Mouse (Mus musculus): ENCODE data around the gene Ankrd33b. TPM values are rescaled to one million over a fixed set of nuclear protein-coding genes. Genes with fewer than 3 reads are reported as not detected.

Ankrd33b gene
- total and polyA plus RNA-seq, 2 experiments from 2014 or later = 0.99 to 1.1 TPM

DNA sequence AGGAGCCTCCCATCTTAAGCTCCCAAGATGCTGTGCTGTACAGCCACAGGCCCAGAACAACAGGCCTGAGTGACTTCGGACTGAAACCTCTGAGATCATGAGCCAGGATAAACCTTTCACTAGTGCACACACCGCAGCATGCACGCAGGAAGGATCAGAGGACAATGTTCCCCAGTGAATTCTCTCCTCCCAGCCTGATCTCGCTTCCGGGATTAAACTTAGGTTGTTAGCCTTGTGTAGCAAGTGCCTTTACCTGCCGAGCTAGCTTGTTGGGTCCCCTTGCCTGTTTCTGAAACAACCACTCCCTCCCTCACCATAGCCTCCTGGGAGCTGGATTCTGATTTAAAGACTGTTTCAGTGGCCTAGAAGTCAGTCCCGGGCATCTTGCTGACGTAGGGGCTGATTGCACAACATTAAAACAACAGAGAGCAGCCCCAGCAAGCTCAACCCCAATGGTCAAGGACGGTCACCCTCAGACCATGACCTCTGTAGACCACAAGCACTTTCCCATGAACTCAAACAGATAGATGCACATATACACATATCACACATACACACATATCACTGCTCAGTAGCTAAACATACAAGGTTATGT is 6.2 kb downstream of the Ankrd33b start:
- Histone ChIP-seq H3K9me3 (ENCODE audit: low read length) (no peaks in the 10 kb centered on the region), H3K27me3 (ENCODE audit: insufficient read depth, low read length) (peaks cover 10% of the 10 kb centered on the region; the same call in 1 of the 2 replicates), H3K36me3 (ENCODE audit: insufficient read depth, low read length) (no peaks in the 10 kb centered on the region), H3K4me2 (ENCODE audit: low read depth, low read length, poor library complexity, severe bottlenecking) (no peak overlapping the region), H3K27ac (ENCODE audit: low read depth, low read length) (no peak overlapping the region), H3K4me3 (ENCODE audit: low read depth, low read length) (no peak overlapping the region), H3K4me1 (ENCODE audit: insufficient read depth, low read length) (peaks cover 6% of the 10 kb centered on the region; the same call in 1 of the 2 replicates), H3K9ac (replicated peaks; ENCODE audit: low read length, poor library complexity, severe bottlenecking) (no peak overlapping the region)
- ATAC-seq (ENCODE audit: low FRiP score) (no peak), DNase-seq (ENCODE audit: low spot score) (no peak)
- WGBS = 92% methylated on average over 9 of the region's 9 CpGs
- TF ChIP-seq CTCF (IDR thresholded peaks at IDR 0.05) = no peak

DNA sequence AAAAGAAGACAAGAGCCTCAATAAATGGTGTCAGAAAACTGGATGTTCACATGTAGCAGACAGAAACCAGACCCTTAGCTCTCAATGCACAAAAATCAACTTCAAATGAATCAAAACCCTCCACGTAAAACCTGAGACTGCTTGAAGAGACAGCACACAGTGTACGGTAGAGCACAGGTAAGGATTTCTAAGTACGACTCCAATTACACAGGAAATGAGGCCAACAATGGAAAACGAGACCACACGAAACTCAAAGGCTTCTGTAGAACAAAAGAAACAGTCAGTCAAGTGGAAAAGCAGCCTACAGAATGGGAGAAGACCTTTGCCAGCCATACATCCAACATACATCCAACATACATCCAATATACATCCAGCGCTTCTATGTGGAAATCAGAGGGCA is 6.9 kb downstream of the Ankrd33b start:
- Histone ChIP-seq H3K36me3 (ENCODE audit: insufficient read depth, low read length) (no peaks in the 10 kb centered on the region), H3K4me1 (ENCODE audit: insufficient read depth, low read length) (0 out of 2 replicates have a peak, but pooled peaks cover 3% of the 10 kb centered on the region), H3K27me3 (ENCODE audit: insufficient read depth, low read length) (0 out of 2 replicates have a peak, but pooled peaks cover 8% of the 10 kb centered on the region), H3K27ac (ENCODE audit: low read depth, low read length) (no peak overlapping the region), H3K4me2 (ENCODE audit: low read depth, low read length, poor library complexity, severe bottlenecking) (no peak overlapping the region), H3K9me3 (ENCODE audit: low read length) (no peaks in the 10 kb centered on the region), H3K4me3 (ENCODE audit: low read depth, low read length) (no peak overlapping the region), H3K9ac (replicated peaks; ENCODE audit: low read length, poor library complexity, severe bottlenecking) (no peak overlapping the region)
- DNase-seq (ENCODE audit: low spot score) (no peak), ATAC-seq (ENCODE audit: low FRiP score) (no peak)
- TF ChIP-seq CTCF (IDR thresholded peaks at IDR 0.05) = no peak
- WGBS = 78% methylated on average over 6 of the region's 6 CpGs

DNA sequence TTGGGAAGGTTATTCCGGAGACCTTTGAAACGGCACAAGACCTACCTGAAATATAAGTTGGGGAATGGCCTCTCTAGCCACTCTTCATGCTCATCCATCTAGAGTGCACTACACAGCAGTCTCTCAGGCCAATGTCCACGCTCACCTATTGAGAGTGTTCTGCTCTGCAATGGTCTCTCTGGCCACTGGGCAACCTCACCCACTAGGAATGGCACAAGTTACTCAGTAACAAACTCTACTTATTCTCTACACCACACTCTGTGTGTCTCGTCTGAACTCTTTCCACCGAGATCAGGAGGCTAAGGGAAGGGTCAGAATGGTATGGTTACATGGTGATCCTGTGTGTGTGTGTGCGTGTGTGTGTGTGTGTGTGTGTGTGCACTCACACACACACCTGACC is 7.7 kb downstream of the Ankrd33b start:
- Histone ChIP-seq H3K9ac (replicated peaks; ENCODE audit: low read length, poor library complexity, severe bottlenecking) (no peak overlapping the region), H3K9me3 (ENCODE audit: low read length) (no peaks in the 10 kb centered on the region), H3K4me2 (ENCODE audit: low read depth, low read length, poor library complexity, severe bottlenecking) (no peak overlapping the region), H3K4me1 (ENCODE audit: insufficient read depth, low read length) (no peaks in the 10 kb centered on the region), H3K27ac (ENCODE audit: low read depth, low read length) (no peak overlapping the region), H3K27me3 (ENCODE audit: insufficient read depth, low read length) (0 out of 2 replicates have a peak, but pooled peaks cover under 1% of the 10 kb centered on the region), H3K4me3 (ENCODE audit: low read depth, low read length) (no peak overlapping the region), H3K36me3 (ENCODE audit: insufficient read depth, low read length) (no peaks in the 10 kb centered on the region)
- TF ChIP-seq CTCF (IDR thresholded peaks at IDR 0.05) = no peak
- DNase-seq (ENCODE audit: low spot score) (no peak), ATAC-seq (ENCODE audit: low FRiP score) (no peak)
- WGBS = 94% methylated on average over 6 of the region's 6 CpGs

DNA sequence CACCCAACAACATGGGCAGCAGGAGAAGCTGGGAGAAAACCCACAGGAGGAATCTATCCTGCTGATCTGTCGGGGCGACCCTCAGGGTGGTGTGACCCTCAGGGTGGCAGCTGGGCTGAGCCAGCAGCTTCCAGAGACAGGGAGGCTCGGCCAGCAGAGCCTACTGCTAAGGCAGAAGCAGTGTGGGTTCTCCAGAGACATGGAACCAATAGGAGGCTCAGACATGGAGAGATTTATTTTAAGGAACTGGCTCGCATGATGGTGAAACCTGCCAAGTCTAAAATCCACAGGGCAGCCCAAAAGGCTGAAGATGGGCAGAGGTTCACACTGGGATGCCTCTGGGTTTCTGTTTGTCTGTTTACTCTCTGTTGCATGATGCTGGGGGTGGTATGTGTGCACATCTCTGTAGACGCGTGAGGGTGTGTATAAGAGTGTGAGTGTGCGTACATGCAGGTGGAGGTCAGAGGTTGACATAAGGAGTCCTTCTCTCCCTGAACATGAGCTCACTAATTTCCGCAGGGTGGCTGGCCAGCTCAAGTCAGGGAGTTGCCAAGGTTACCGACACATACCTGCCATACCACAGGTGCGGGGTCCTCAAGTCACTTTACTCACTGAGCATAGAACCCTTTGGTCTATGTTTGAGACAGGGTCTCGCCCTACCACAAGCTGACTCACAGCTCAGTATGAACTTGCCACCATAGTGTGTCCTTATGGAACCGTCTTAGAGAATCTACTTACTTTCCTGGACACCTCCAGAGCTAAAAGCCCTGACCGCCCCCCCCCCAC is 14.8 kb downstream of the Ankrd33b start:
- ATAC-seq (ENCODE audit: low FRiP score) = no peak

DNA sequence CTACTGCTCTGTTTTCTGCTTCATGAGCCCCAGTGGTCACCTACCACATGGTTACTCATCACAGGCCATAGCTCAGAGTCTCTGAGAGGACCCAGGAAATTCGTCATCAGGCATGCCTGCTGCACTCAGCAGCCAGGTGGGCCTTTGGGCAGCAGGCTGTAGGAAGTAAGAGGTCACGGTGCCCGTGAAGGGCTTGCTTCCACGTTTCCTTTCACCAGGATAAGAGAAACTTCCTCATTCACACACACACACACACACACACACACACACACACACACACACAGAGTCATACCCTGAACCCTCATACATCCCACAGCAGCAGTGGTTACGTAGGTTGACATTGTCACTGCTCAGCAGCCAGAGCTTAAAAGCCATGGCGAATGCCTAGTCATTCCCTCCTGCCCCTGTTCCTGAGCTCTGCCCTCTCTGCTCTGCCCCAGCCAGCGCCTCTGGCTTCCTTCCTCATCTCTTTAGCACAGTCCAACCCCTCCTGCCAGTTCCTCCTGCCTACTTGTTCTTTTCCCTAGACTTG is 17.6 kb downstream of the Ankrd33b start:
- no peak for DNase-seq (ENCODE audit: low spot score)
- Histone ChIP-seq H3K27me3 (ENCODE audit: insufficient read depth, low read length) (0 out of 2 replicates have a peak, but pooled peaks cover 5% of the 10 kb centered on the region), H3K4me1 (ENCODE audit: insufficient read depth, low read length) (no peaks in the 10 kb centered on the region), H3K9me3 (ENCODE audit: low read length) (no peaks in the 10 kb centered on the region), H3K9ac (replicated peaks; ENCODE audit: low read length, poor library complexity, severe bottlenecking) (no peak overlapping the region), H3K4me2 (ENCODE audit: low read depth, low read length, poor library complexity, severe bottlenecking) (no peak overlapping the region), H3K36me3 (ENCODE audit: insufficient read depth, low read length) (no peaks in the 10 kb centered on the region), H3K27ac (ENCODE audit: low read depth, low read length) (no peak overlapping the region), H3K4me3 (ENCODE audit: low read depth, low read length) (no peak overlapping the region)
- 80% methylated on average over 7 of the region's 7 CpGs for WGBS
- TF ChIP-seq CTCF (IDR thresholded peaks at IDR 0.05) = no peak
- no peak for ATAC-seq (ENCODE audit: low FRiP score)

More for the DNA sequence above, 14.8 kb downstream of the Ankrd33b start:
- Histone ChIP-seq H3K4me1 (ENCODE audit: insufficient read depth, low read length) (no peaks in the 10 kb centered on the region), H3K4me3 (ENCODE audit: low read depth, low read length) (no peak overlapping the region), H3K9ac (replicated peaks; ENCODE audit: low read length, poor library complexity, severe bottlenecking) (no peak overlapping the region), H3K4me2 (ENCODE audit: low read depth, low read length, poor library complexity, severe bottlenecking) (no peak overlapping the region), H3K27ac (ENCODE audit: low read depth, low read length) (no peak overlapping the region), H3K27me3 (ENCODE audit: insufficient read depth, low read length) (0 out of 2 replicates have a peak, but pooled peaks cover 5% of the 10 kb centered on the region), H3K9me3 (ENCODE audit: low read length) (no peaks in the 10 kb centered on the region), H3K36me3 (ENCODE audit: insufficient read depth, low read length) (no peaks in the 10 kb centered on the region)
- 89% methylated on average over 13 of the region's 13 CpGs for WGBS
- DNase-seq (ENCODE audit: low spot score) = no peak
- TF ChIP-seq CTCF (IDR thresholded peaks at IDR 0.05) = no peak

DNA sequence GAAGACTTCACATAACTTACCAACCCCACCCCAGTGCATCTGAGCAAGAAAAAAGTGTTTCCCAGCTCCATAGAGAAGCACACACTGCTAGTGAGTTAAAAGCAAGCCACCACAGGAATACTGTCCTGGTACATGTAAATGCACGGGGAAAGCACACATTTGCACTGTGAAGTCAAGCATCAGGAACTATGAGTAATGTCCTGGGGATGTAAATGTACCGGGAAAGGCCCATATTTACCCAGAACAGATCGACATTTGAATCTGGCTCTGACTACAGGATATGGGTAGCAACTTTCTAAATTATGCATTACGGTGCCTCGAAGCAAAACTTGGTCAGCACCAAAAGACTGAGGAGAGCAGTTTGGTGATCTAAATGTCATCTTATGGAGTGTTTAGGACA is 18.5 kb downstream of the Ankrd33b start:
- H3K4me3 ChIP-seq (ENCODE audit: low read depth, low read length) = no peak overlapping the region
- H3K9me3 ChIP-seq (ENCODE audit: low read length) = no peaks in the 10 kb centered on the region
- H3K27me3 ChIP-seq (ENCODE audit: insufficient read depth, low read length) = 0 out of 2 replicates have a peak, but pooled peaks cover 5% of the 10 kb centered on the region
- H3K9ac ChIP-seq (replicated peaks; ENCODE audit: low read length, poor library complexity, severe bottlenecking) = no peak overlapping the region
- no peak for DNase-seq (ENCODE audit: low spot score)
- H3K36me3 ChIP-seq (ENCODE audit: insufficient read depth, low read length) = no peaks in the 10 kb centered on the region
- TF ChIP-seq CTCF (IDR thresholded peaks at IDR 0.05) = no peak
- 88% methylated on average over 5 of the region's 5 CpGs for WGBS
- H3K27ac ChIP-seq (ENCODE audit: low read depth, low read length) = no peak overlapping the region
- H3K4me2 ChIP-seq (ENCODE audit: low read depth, low read length, poor library complexity, severe bottlenecking) = no peak overlapping the region
- ATAC-seq (ENCODE audit: low FRiP score) = no peak
- H3K4me1 ChIP-seq (ENCODE audit: insufficient read depth, low read length) = no peaks in the 10 kb centered on the region

Measured in midbrain, postnatal 0 days (tissue).